Mouse (Mus musculus): ENCODE measurements around the gene Evi2a. TPM values are rescaled to one million over a fixed set of nuclear protein-coding genes. Genes with fewer than 3 reads are reported as not detected.

Evi2a gene
- 1 to 10 TPM; 2.2 to 2.8 TPM for total RNA-seq (2021)
- long read RNA-seq, experiment 1, partial matches to known transcripts: 0 of 3 reads
- long read RNA-seq, experiment 1, other reads (novel, unspliced or antisense): 1 of 3 reads
- long read RNA-seq, experiment 2, partial matches to known transcripts: 0 of 1 reads
- long read RNA-seq, experiment 2, other reads (novel, unspliced or antisense): 0 of 1 reads

GRCm38 (mm10) chr11:79530333-79530761, at the start of gene Evi2a, which contains the start of gene Evi2:
Gene Evi2a, minus strand, starts transcription at chr11:79530609.
Gene Evi2, minus strand, starts transcription at chr11:79530589.
- DNase-seq (ENCODE audit: low spot score in 2 of 2): no peak

- DNase-seq (ENCODE audit: low spot score in 2 of 2): peak; percentile 36 to 56
These were observed 47.3 kb upstream of the Evi2a start for GRCm38 (mm10) chr11:79577741-79578140.

- DNase-seq (ENCODE audit: low spot score in 2 of 2): no peak
These were observed 45.1 kb upstream of the Evi2a start for GRCm38 (mm10) chr11:79575383-79576073.

GRCm38 (mm10) chr11:79573836-79574235, 43.4 kb upstream of the Evi2a start:
- no peak for DNase-seq (ENCODE audit: low spot score in 2 of 2)

- no peak for DNase-seq (ENCODE audit: low spot score in 2 of 2)
These were observed 39.9 kb upstream of the Evi2a start for GRCm38 (mm10) chr11:79570319-79570718.

GRCm38 (mm10) chr11:79568197-79568911, 37.9 kb upstream of the Evi2a start:
- DNase-seq (ENCODE audit: low spot score in 2 of 2): no peak

GRCm38 (mm10) chr11:79566947-79567346, 36.5 kb upstream of the Evi2a start:
- DNase-seq (ENCODE audit: low spot score in 2 of 2): no peak

- no peak for DNase-seq (ENCODE audit: low spot score in 2 of 2)
These were observed 33.1 kb upstream of the Evi2a start for GRCm38 (mm10) chr11:79563493-79563892.

- no peak for DNase-seq (ENCODE audit: low spot score in 2 of 2)
These were observed 30.1 kb upstream of the Evi2a start for GRCm38 (mm10) chr11:79560536-79560935.

GRCm38 (mm10) chr11:79552622-79553021, 22.2 kb upstream of the Evi2a start:
- no peak for DNase-seq (ENCODE audit: low spot score in 2 of 2)

GRCm38 (mm10) chr11:79536293-79536692, 5.9 kb upstream of the Evi2a start:
- no peak for DNase-seq (ENCODE audit: low spot score in 2 of 2)

GRCm38 (mm10) chr11:79535554-79535953, 5.1 kb upstream of the Evi2a start:
- DNase-seq (ENCODE audit: low spot score in 2 of 2): no peak

- no peak for DNase-seq (ENCODE audit: low spot score in 2 of 2)
These were observed 3.7 kb upstream of the Evi2a start for GRCm38 (mm10) chr11:79533950-79534690.

GRCm38 (mm10) chr11:79533311-79533710, 2.9 kb upstream of the Evi2a start:
- no peak for DNase-seq (ENCODE audit: low spot score in 2 of 2)

- no peak for DNase-seq (ENCODE audit: low spot score in 2 of 2)
These were observed 1.1 kb upstream of the Evi2a start for GRCm38 (mm10) chr11:79531485-79531884.

GRCm38 (mm10) chr11:79530774-79531173, 365 bp upstream of the Evi2a start:
- no peak for DNase-seq (ENCODE audit: low spot score in 2 of 2)

GRCm38 (mm10) chr11:79529736-79530135, 673 bp downstream of the Evi2a start:
- DNase-seq (ENCODE audit: low spot score in 2 of 2): no peak

GRCm38 (mm10) chr11:79529226-79529625, 1.2 kb downstream of the Evi2a start:
- no peak for DNase-seq (ENCODE audit: low spot score in 2 of 2)

GRCm38 (mm10) chr11:79528601-79529000, 1.8 kb downstream of the Evi2a start:
- no peak for DNase-seq (ENCODE audit: low spot score in 2 of 2)

GRCm38 (mm10) chr11:79527739-79528384, 2.5 kb downstream of the Evi2a start:
- no peak for DNase-seq (ENCODE audit: low spot score in 2 of 2)

All from adrenal gland, postnatal 4 days (tissue).